Mouse (Mus musculus) layer of hippocampus, adult 2 months (tissue): Measurements from ENCODE around the gene Adcy9. TPM values are rescaled to one million over a fixed set of nuclear protein-coding genes. Genes with fewer than 3 reads are reported as not detected.

Experiments
- DNase-seq, 2 experiments: peaks; one replicate each; pipeline ENCODE4 v3.0.0; 2022; ENCODE audit warnings: low spot score in 2 of 2
- H3K27ac ChIP-seq: fragments of 200-600 bp; 2 replicates; pipeline ENCODE4 v1.8.1; 2022
- H3K4me3 ChIP-seq: fragments of 200-600 bp; 2 replicates; pipeline ENCODE4 v1.8.1; 2022; ENCODE audit warnings: mild to moderate bottlenecking
- CTCF ChIP-seq: fragments of 200-600 bp; conservative IDR thresholded peaks from 2 replicates; pipeline ENCODE4 v1.8.1; 2022; ENCODE audit warnings: antibody characterized with exemption, mild to moderate bottlenecking, moderate library complexity
- total RNA-seq, 2 experiments: library from RNA; stranded (reverse); gene quantifications; 2 replicates each; pipeline ENCODE4 v1.2.3; 2021

Adcy9 gene
- total RNA-seq, 2 experiments from 2014 or later, result 104 to 109 TPM

- Histone ChIP-seq H3K4me3 (no peak overlapping the region), H3K27ac (0 out of 2 replicates have a peak overlapping the region, but pooled peaks have one; percentile 33)
- TF ChIP-seq CTCF, result no peak
- no peak for DNase-seq
These were observed 102.2 kb downstream of the Adcy9 start for GRCm38 (mm10) chr16:4318001-4318526.

- Histone ChIP-seq H3K4me3 (no peak overlapping the region), H3K27ac (no peak overlapping the region)
- DNase-seq, result peak; percentile 77 to 83
- peak; percentile 99 for TF ChIP-seq CTCF
These were observed 104.2 kb downstream of the Adcy9 start for GRCm38 (mm10) chr16:4316094-4316474.

- TF ChIP-seq CTCF, result no peak
- DNase-seq, result no peak
- H3K4me3 ChIP-seq, result no peak overlapping the region
- H3K27ac ChIP-seq, result no peak overlapping the region
These were observed 104.8 kb downstream of the Adcy9 start for GRCm38 (mm10) chr16:4315352-4316093.

DNA sequence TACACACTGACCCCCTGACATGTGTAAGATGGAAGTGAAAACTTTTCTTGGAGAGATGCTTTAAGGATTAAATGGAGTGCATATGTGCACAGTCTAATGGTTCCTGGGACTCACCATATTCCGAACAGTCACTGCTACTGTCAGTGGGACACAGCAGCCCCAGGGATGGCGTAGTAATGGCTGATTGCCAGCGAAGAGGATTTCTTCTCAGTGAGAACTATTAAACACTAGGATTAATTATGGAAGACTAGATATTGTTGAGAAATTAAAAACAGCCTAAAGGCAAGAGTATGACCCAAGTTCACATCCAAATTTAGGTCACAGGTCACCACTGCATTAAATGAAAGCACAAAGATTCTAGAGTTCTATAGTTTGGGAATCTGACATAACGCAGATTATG is 105.4 kb downstream of the Adcy9 start:
- Histone ChIP-seq H3K27ac (no peak overlapping the region), H3K4me3 (no peak overlapping the region)
- DNase-seq, result no peak
- no peak for TF ChIP-seq CTCF

GRCm38 (mm10) chr16:4312018-4312417 is 108.3 kb downstream of the Adcy9 start:
- no peak for TF ChIP-seq CTCF
- Histone ChIP-seq H3K27ac (no peak overlapping the region), H3K4me3 (no peak overlapping the region)
- no peak for DNase-seq

DNA sequence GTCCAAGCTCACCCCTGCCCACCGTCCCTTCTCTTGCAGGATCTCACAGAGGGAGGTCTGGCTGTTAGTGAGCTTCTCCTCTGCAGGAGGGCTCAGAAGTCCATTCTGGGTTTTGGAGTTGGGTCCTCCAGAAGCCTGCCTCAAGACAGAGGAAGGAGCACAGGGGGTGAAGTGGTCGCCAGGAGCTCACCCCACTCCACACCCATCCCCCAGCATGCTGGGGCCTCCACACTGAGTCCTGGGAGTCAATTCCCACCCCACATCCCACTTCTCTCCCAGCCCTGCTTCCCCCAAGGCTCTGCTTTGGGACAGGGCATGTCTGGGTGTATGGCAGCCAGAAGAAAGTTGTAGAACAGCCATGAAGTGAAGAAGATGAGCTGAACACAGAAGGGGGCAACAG is 108.7 kb downstream of the Adcy9 start:
- Histone ChIP-seq H3K4me3 (no peak overlapping the region), H3K27ac (no peak overlapping the region)
- TF ChIP-seq CTCF, result no peak
- no peak for DNase-seq

DNA sequence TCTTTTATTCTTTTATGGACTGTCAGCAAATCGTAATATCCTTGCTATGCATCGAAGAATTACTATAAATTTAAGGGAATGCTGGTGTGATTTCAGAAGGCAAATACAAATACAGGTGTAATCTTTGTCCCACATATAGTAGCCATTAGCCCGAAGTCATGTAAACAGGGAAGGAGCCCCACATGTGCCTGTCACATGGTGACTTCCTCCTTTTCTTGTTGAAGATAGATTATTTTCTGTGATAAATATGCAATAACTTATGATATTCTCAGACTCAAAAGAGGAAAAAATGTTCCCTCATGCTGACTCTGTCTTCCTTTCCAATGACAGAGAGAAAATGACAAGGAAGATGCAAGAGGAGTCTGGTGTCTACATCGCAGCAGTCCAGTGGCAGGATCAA is 112.5 kb downstream of the Adcy9 start:
- TF ChIP-seq CTCF, result no peak
- H3K27ac ChIP-seq, result no peak overlapping the region
- DNase-seq, result no peak
- no peak overlapping the region for H3K4me3 ChIP-seq

DNA sequence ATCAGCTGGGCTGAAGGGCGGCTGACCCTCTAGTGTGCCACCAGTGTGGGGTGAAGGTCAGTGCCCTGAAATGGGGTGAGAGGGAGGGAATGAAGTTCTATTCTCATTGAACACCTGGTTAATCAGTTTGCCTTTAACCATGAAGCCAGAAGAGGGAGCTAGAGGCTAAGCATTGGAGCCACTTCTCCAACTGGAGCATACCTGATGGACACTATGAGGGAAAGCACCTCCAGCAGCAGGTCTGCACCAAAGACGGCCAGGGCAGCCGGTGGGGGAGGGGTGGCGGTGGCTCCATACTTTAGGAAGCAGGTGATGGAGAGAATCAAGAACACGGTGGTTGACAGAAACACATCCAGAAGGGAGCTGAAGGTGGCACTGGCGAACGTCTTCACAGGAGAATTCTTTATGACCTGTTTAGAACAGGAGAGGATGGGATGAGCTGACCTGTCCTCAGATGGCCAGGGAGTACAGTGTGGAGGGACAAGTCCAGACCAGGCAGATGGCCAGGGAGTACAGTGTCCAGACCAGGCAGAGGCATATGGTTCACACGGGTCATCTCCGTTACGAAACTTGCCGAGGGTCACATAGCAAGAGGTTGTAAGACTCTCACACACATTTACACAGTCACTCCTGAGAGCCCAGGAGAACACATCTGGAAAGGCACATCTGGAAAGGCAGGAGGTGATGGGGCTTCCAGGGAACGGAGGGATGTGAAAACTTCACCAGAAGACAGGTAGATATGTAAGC is 115.9 kb downstream of the Adcy9 start:
- no peak for DNase-seq
- Histone ChIP-seq H3K27ac (no peak overlapping the region), H3K4me3 (no peak overlapping the region)
- TF ChIP-seq CTCF, result peak; percentile 74

GRCm38 (mm10) chr16:4303554-4303953 is 116.7 kb downstream of the Adcy9 start:
- H3K27ac ChIP-seq, result no peak overlapping the region
- H3K4me3 ChIP-seq, result no peak overlapping the region
- no peak for DNase-seq
- TF ChIP-seq CTCF, result no peak

- H3K4me3 ChIP-seq, result no peak overlapping the region
- no peak overlapping the region for H3K27ac ChIP-seq
- DNase-seq, result no peak
- TF ChIP-seq CTCF, result no peak
These were observed 120.0 kb downstream of the Adcy9 start for GRCm38 (mm10) chr16:4300280-4300679.

GRCm38 (mm10) chr16:4293259-4293658 is 127.0 kb downstream of the Adcy9 start:
- TF ChIP-seq CTCF, result no peak
- H3K4me3 ChIP-seq, result no peak overlapping the region
- H3K27ac ChIP-seq, result no peak overlapping the region
- no peak for DNase-seq

- Histone ChIP-seq H3K27ac (no peak overlapping the region), H3K4me3 (no peak overlapping the region)
- TF ChIP-seq CTCF, result peak; percentile 85
- no peak for DNase-seq
These were observed 130.8 kb downstream of the Adcy9 start for GRCm38 (mm10) chr16:4289507-4289906.

DNA sequence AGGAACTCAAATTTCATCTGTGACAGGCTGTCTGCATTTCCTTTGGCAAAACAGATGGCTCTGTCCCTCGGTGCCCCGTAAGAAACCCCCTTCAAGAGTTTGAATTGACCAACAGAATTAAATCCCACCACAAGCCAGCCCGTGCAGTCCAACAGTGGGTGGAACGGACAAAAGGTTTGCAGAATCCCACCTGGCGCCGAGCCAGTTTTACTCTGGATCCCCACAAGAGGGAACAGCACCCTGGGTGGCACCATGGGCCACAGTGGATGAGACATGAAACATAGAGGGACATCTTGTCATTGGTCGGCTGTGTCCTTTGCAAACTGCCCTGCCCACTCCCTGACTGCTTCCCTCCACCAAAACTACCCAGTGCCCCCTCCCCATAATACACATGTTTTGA is 133.7 kb downstream of the Adcy9 start:
- H3K27ac ChIP-seq, result no peak overlapping the region
- DNase-seq, result no peak
- H3K4me3 ChIP-seq, result no peak overlapping the region
- no peak for TF ChIP-seq CTCF
